Mouse (Mus musculus) heart, adult 2 months (tissue): ENCODE results near the gene Btn2a2.

Experiments used
- CTCF ChIP-seq: fragments of 200-600 bp; IDR thresholded peaks from 2 replicates; pipeline ENCODE4 v1.8.1; 2022; ENCODE audit warnings: antibody characterized with exemption, mild to moderate bottlenecking, moderate library complexity
- EP300 ChIP-seq: fragments of 200-500 bp; IDR thresholded peaks from 2 replicates; pipeline ENCODE4 v1.6.1; 2011; ENCODE audit warnings: low read depth, low read length, control low read depth; ENCODE audit not compliant: insufficient read depth
- POLR2A ChIP-seq: fragments of 200-500 bp; IDR thresholded peaks from 2 replicates; pipeline ENCODE4 v1.6.1; 2011; ENCODE audit warnings: mild to moderate bottlenecking, low read depth, low read length, control low read depth; ENCODE audit not compliant: insufficient read depth

GRCm38 (mm10) chr13:23462669-23463068 lies 26.0 kb downstream of the Btn2a2 start:
- no peak for TF ChIP-seq CTCF
- no peak for TF ChIP-seq EP300
- no peak for TF ChIP-seq POLR2A
